Mouse (Mus musculus): ENCODE measurements around the gene Gm6904.

DNA sequence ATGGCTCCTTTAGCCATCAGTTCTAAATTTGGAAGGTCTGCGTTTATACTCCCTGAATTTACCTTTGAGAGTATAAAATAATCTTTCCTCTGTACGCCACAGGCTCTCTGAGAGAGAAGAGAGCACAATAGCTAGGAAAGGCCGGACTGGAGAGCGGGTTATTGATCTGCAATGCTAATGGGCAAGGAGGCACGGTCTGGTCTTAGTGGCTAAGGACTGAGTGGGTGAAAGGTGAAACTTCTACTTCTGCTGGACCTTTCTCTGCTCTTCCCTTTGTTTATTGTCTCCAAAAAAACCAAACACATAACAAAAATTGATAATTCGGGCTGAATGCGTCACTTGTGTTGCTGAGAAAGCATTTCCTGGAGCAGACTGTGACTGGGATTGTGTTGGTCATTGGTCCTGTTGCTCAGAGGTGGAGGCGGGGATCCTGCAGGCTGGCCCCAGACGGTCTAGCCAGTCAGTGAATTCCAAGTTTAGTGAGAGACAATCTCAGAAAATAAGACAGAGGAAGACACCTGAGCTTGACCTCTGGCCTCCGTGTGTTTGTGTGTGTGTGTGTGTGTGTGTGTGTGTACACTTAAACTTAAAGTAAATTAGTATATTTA, 53.9 kb downstream of the Gm6904 start:
- TF ChIP-seq CTCF (IDR thresholded peaks at IDR 0.05; ENCODE audit: low read depth, low read length) (no peak), EP300 (IDR thresholded peaks at IDR 0.05; ENCODE audit: insufficient read depth, low read depth, low read length) (no peak)

Measured in ES-Bruce4 (cell line).